Mouse (Mus musculus): ENCODE data around the gene 1700001P01Rik. TPM values are rescaled to one million over a fixed set of nuclear protein-coding genes. Genes with fewer than 3 reads are reported as not detected.
A peak's percentile ranks its signal among the peaks of the same experiment; 100 is the strongest.

The 1700001P01Rik gene
- polyA plus RNA-seq, 1 experiment from 2014 or later: not detected

DNA sequence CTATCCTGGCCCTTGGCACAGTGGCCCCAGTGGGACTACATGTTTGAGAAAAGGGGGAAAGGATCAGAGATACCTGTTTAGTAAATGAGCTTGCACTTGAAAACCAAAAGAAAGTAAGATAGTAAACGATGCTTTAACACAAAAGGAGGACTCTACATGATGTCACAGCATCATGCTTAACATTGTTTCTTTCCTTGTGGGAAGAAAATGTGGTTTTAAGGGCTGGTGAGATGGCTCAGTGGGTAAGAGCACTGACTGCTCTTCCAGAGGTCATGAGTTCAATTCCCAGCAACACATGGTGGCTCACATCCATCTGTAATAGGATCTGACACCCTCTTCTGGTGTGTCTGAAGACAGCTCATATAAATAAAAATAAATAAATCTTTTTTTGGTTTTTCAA, 17.6 kb downstream of the 1700001P01Rik start:
- H3K36me3 ChIP-seq (ENCODE audit: control insufficient read depth, insufficient read depth, low read length): peaks cover 92% of the 10 kb centered on the region
- no peaks in the 10 kb centered on the region for H3K27me3 ChIP-seq (ENCODE audit: control insufficient read depth, insufficient read depth, low read length)
- H3K4me3 ChIP-seq (ENCODE audit: control insufficient read depth in 1 of 2, insufficient read depth in 1 of 2, low read depth in 1 of 2, low read length in 2 of 2): no peak overlapping the region
- 91% methylated on average over 1 of the region's 1 CpGs for WGBS
- H3K27ac ChIP-seq (replicated peaks in 1 of 2; ENCODE audit: control insufficient read depth in 1 of 2, insufficient read depth in 1 of 2, low read depth in 2 of 2, low read length in 2 of 2): no peak overlapping the region
- no peaks in the 10 kb centered on the region for H3K9me3 ChIP-seq (ENCODE audit: control insufficient read depth, low read length)
- no peak for ATAC-seq (ENCODE audit: insufficient number of reproducible peaks, insufficient read depth, low FRiP score, low read depth)
- no peaks in the 10 kb centered on the region for H3K4me1 ChIP-seq (ENCODE audit: control insufficient read depth in 2 of 2, insufficient read depth in 2 of 2, low read length in 2 of 2)
- H3K4me2 ChIP-seq (ENCODE audit: low read length): no peak overlapping the region
- H3K9ac ChIP-seq (ENCODE audit: low read length): no peak overlapping the region

DNA sequence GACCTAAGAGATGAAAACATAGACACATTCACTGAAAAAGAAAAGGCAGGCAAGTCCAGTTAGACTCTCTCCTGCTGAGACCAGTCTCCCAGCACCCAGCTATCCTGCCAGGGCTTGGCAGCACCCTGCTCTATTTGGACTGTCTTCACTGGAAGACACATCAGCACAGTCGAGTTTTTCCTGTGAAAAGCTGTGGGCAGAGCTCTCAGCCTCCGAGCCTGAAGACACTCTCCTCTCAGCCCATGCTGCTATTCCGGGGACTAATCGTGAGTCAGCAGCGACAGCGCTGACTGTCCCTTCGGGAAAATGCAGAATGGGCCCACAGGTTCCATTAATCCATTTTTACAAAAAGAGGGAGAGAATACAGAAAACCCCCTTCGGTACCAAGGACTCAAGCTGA, 22.4 kb downstream of the 1700001P01Rik start:
- Histone ChIP-seq H3K4me1 (ENCODE audit: control insufficient read depth in 2 of 2, insufficient read depth in 2 of 2, low read length in 2 of 2) (no peaks in the 10 kb centered on the region), H3K36me3 (ENCODE audit: control insufficient read depth, insufficient read depth, low read length) (peaks cover 95% of the 10 kb centered on the region), H3K4me3 (ENCODE audit: control insufficient read depth in 1 of 2, insufficient read depth in 1 of 2, low read depth in 1 of 2, low read length in 2 of 2) (no peak overlapping the region), H3K4me2 (ENCODE audit: low read length) (no peak overlapping the region), H3K27ac (replicated peaks in 1 of 2; ENCODE audit: control insufficient read depth in 1 of 2, insufficient read depth in 1 of 2, low read depth in 2 of 2, low read length in 2 of 2) (no peak overlapping the region), H3K27me3 (ENCODE audit: control insufficient read depth, insufficient read depth, low read length) (no peaks in the 10 kb centered on the region), H3K9me3 (ENCODE audit: control insufficient read depth, low read length) (no peaks in the 10 kb centered on the region), H3K9ac (ENCODE audit: low read length) (no peak overlapping the region)
- WGBS: 91% methylated on average over 8 of the region's 8 CpGs
- no peak for ATAC-seq (ENCODE audit: insufficient number of reproducible peaks, insufficient read depth, low FRiP score, low read depth)

DNA sequence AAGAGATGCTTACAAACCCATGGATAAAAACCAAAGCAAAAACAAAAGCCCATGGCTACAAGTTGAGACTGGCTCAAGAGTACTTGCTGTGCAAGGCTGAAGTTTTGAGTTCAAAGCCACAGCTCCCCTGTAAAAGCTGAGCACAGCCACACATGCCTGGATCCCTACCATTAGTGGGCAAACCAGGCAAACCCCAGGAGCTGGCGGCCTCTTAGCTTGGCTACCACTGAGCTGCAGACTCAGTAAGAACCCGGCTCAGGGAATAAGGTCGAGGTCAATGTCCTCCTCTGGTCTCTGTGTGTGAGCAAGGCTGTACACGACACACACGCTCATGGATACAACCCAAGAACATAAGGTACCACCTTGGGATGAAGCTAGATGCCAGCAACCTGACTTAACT, 27.2 kb downstream of the 1700001P01Rik start:
- Histone ChIP-seq H3K36me3 (ENCODE audit: control insufficient read depth, insufficient read depth, low read length) (peaks cover 72% of the 10 kb centered on the region), H3K9me3 (ENCODE audit: control insufficient read depth, low read length) (no peaks in the 10 kb centered on the region)
- no peak for ATAC-seq (ENCODE audit: insufficient number of reproducible peaks, insufficient read depth, low FRiP score, low read depth)

DNA sequence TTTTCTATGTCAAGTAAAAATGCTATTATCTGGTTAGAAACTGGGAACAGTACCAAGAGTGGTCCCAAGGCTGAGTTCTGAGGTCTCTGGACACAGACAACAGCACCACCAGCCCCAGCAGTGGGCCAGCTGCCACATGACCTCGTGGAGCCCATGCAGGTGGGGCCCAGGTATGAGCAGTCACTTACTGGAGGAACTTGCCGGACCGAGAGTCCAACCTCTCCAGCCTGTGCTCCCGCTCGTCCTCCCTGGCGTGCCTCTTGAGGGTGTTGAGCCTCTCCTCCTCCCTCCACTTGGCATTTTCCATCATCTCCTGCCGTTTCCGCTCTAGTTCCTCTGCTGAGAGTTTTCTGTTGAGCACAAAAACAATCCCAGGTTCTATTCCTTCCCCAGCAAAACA, 27.9 kb downstream of the 1700001P01Rik start:
- Histone ChIP-seq H3K27me3 (ENCODE audit: control insufficient read depth, insufficient read depth, low read length) (no peaks in the 10 kb centered on the region), H3K27ac (replicated peaks in 1 of 2; ENCODE audit: control insufficient read depth in 1 of 2, insufficient read depth in 1 of 2, low read depth in 2 of 2, low read length in 2 of 2) (no peak overlapping the region), H3K9me3 (ENCODE audit: control insufficient read depth, low read length) (no peaks in the 10 kb centered on the region), H3K4me2 (ENCODE audit: low read length) (no peak overlapping the region), H3K4me1 (ENCODE audit: control insufficient read depth in 2 of 2, insufficient read depth in 2 of 2, low read length in 2 of 2) (peaks cover 8 to 13% of the 10 kb centered on the region in 2 experiments), H3K36me3 (ENCODE audit: control insufficient read depth, insufficient read depth, low read length) (peaks cover 65% of the 10 kb centered on the region), H3K9ac (ENCODE audit: low read length) (no peak overlapping the region), H3K4me3 (ENCODE audit: control insufficient read depth in 1 of 2, insufficient read depth in 1 of 2, low read depth in 1 of 2, low read length in 2 of 2) (no peak overlapping the region)
- no peak for ATAC-seq (ENCODE audit: insufficient number of reproducible peaks, insufficient read depth, low FRiP score, low read depth)
- 82% methylated on average over 8 of the region's 8 CpGs for WGBS

More for the DNA sequence above, 27.2 kb downstream of the 1700001P01Rik start:
- WGBS: 84% methylated on average over 5 of the region's 5 CpGs
- Histone ChIP-seq H3K4me1 (ENCODE audit: control insufficient read depth in 2 of 2, insufficient read depth in 2 of 2, low read length in 2 of 2) (peaks cover 1 to 6% of the 10 kb centered on the region in 2 experiments), H3K4me3 (ENCODE audit: control insufficient read depth in 1 of 2, insufficient read depth in 1 of 2, low read depth in 1 of 2, low read length in 2 of 2) (no peak overlapping the region), H3K27ac (replicated peaks in 1 of 2; ENCODE audit: control insufficient read depth in 1 of 2, insufficient read depth in 1 of 2, low read depth in 2 of 2, low read length in 2 of 2) (no peak overlapping the region), H3K27me3 (ENCODE audit: control insufficient read depth, insufficient read depth, low read length) (no peaks in the 10 kb centered on the region), H3K4me2 (ENCODE audit: low read length) (no peak overlapping the region), H3K9ac (ENCODE audit: low read length) (no peak overlapping the region)

DNA sequence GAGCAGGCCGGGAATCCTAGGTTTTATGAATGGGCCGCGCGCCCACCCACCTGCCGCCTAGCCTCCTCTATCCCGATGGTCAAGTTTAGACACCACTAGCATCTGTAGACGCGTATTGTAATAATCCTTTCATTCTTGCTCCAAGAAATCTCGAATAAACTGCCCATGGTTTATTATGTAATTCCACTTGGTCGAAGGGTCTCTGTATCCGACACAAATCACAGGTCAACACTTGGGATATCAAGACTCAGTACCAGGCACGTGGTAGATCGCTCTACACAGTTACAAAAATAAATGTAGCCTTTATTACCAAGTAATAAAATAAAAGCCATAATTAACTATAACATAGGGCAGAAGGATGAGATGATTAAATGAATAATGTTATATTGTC, 30.4 kb downstream of the 1700001P01Rik start:
- Histone ChIP-seq H3K4me3 (ENCODE audit: control insufficient read depth in 1 of 2, insufficient read depth in 1 of 2, low read depth in 1 of 2, low read length in 2 of 2) (peak overlapping the region; percentile 83 to 84), H3K36me3 (ENCODE audit: control insufficient read depth, insufficient read depth, low read length) (peaks cover 42% of the 10 kb centered on the region), H3K4me2 (ENCODE audit: low read length) (peak overlapping the region; percentile 94), H3K4me1 (ENCODE audit: control insufficient read depth in 2 of 2, insufficient read depth in 2 of 2, low read length in 2 of 2) (peaks cover 12 to 19% of the 10 kb centered on the region in 2 experiments), H3K9ac (ENCODE audit: low read length) (no peak overlapping the region; the same call in 1 of the 2 replicates), H3K27ac (replicated peaks in 1 of 2; ENCODE audit: control insufficient read depth in 1 of 2, insufficient read depth in 1 of 2, low read depth in 2 of 2, low read length in 2 of 2) (no peak overlapping the region), H3K27me3 (ENCODE audit: control insufficient read depth, insufficient read depth, low read length) (no peaks in the 10 kb centered on the region), H3K9me3 (ENCODE audit: control insufficient read depth, low read length) (no peaks in the 10 kb centered on the region)
- ATAC-seq (ENCODE audit: insufficient number of reproducible peaks, insufficient read depth, low FRiP score, low read depth): no peak
- 7% methylated on average over 13 of the region's 13 CpGs for WGBS

DNA sequence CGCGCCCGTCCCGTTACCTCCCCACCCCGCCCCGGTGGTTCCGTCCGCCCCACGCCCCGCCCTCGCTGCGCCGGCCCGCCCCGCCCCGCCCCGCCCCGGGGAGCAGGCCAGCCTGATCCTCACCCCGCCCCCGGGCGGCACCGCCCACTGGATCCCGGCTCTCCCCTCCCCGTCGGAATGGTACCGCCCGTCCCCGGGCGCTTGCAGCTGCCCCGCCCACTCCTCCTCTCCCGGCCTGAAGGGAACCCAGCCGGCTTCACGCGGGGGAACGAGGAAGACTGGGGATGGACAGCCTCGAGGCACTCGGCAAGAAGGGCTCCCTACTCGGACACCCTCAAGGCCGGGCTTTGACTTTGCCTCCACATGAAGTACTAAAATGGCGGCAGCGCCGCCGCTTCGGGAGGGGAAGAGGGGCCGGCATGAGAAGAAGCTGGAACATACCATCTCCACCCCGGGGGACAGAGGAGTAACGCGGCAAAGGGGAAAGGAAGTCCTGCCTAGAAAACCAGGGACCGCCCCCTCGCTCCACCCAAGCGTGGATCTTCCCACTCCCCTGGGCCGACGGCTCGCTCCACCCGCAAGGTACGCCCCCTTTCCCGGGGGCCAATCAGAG, 30.9 kb downstream of the 1700001P01Rik start:
- Histone ChIP-seq H3K27ac (replicated peaks in 1 of 2; ENCODE audit: control insufficient read depth in 1 of 2, insufficient read depth in 1 of 2, low read depth in 2 of 2, low read length in 2 of 2) (peak overlapping the region; percentile 96 to 98), H3K36me3 (ENCODE audit: control insufficient read depth, insufficient read depth, low read length) (peaks cover 37% of the 10 kb centered on the region), H3K4me2 (ENCODE audit: low read length) (peak overlapping the region; percentile 94), H3K27me3 (ENCODE audit: control insufficient read depth, insufficient read depth, low read length) (no peaks in the 10 kb centered on the region), H3K4me1 (ENCODE audit: control insufficient read depth in 2 of 2, insufficient read depth in 2 of 2, low read length in 2 of 2) (peaks cover 12 to 19% of the 10 kb centered on the region in 2 experiments), H3K9me3 (ENCODE audit: control insufficient read depth, low read length) (no peaks in the 10 kb centered on the region), H3K9ac (ENCODE audit: low read length) (peak overlapping the region; percentile 93), H3K4me3 (ENCODE audit: control insufficient read depth in 1 of 2, insufficient read depth in 1 of 2, low read depth in 1 of 2, low read length in 2 of 2) (peak overlapping the region; percentile 83 to 84)
- ATAC-seq (ENCODE audit: insufficient number of reproducible peaks, insufficient read depth, low FRiP score, low read depth): peak; percentile 96
- under 1% methylated on average over 40 of the region's 57 CpGs for WGBS

DNA sequence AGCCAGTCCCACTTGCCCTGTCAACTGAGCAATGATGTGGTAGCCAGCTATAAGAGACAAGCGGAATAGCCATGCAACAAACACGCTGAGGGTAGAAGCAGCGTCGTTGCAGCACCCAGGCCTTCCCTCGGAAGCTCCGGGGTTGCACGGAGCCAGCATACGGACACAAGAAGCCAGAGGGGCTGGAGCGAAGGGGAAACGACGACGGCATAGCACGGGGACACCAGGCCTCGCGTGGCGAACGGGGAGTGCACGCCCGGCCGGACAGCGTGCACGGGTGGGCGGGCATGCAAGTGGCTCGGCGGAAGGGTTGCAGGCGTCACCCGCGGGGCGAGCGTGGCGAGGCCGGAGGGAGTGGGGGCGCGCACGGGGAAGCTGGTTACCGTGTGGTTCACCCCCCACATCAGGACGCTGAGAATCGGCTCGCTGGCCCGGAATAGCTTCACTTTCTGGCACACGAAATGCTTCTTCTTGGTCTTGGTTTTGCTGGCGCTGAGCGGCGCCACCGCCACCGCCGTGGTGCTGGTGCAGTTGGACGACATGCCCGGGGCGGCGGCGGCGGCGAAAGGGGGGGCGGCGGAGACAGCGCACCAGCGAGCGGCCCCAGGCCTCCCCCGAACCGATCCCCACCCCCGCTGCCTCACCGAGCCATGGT, 31.5 kb downstream of the 1700001P01Rik start, which contains the start of gene Pip4k2b:
TSS of gene Pip4k2b (minus strand) at position 642 of the 655 bp plus-strand sequence.
- no peaks in the 10 kb centered on the region for H3K9me3 ChIP-seq (ENCODE audit: control insufficient read depth, low read length)
- peak within 1 kb of the TSS; percentile 93 for H3K9ac ChIP-seq (ENCODE audit: low read length)
- no peaks in the 10 kb centered on the region for H3K27me3 ChIP-seq (ENCODE audit: control insufficient read depth, insufficient read depth, low read length)
- peaks cover 12 to 19% of the 10 kb centered on the region in 2 experiments for H3K4me1 ChIP-seq (ENCODE audit: control insufficient read depth in 2 of 2, insufficient read depth in 2 of 2, low read length in 2 of 2)
- WGBS: 1% methylated on average over 62 of the region's 63 CpGs
- H3K36me3 ChIP-seq (ENCODE audit: control insufficient read depth, insufficient read depth, low read length): peaks cover 31% of the 10 kb centered on the region
- H3K4me2 ChIP-seq (ENCODE audit: low read length): peak within 1 kb of the TSS; percentile 94
- peak within 1 kb of the TSS; percentile 96 to 98 for H3K27ac ChIP-seq (replicated peaks in 1 of 2; ENCODE audit: control insufficient read depth in 1 of 2, insufficient read depth in 1 of 2, low read depth in 2 of 2, low read length in 2 of 2)
- peak; percentile 46 for ATAC-seq (ENCODE audit: insufficient number of reproducible peaks, insufficient read depth, low FRiP score, low read depth)
- peak within 1 kb of the TSS; percentile 83 to 84 for H3K4me3 ChIP-seq (ENCODE audit: control insufficient read depth in 1 of 2, insufficient read depth in 1 of 2, low read depth in 1 of 2, low read length in 2 of 2)
